Mouse (Mus musculus) intestine, postnatal 0 days (tissue): Measurements from ENCODE around the gene Grin3b. TPM values are rescaled to one million over a fixed set of nuclear protein-coding genes. Genes with fewer than 3 reads are reported as not detected.

ENCODE experiments used
- ATAC-seq: fragments of 200-750 bp; cut with Nextera tagmentation; 2 replicates; pipeline ENCODE4 v1.8.0; 2017; ENCODE audit warnings: mild to moderate bottlenecking, moderate TSS enrichment, moderate library complexity
- H3K27ac ChIP-seq: fragments of 300-500 bp; sonication (generic); 2 replicates; pipeline ENCODE4 v1.5.1; 2014; ENCODE audit warnings: mild to moderate bottlenecking, low read depth, low read length, moderate library complexity
- H3K27me3 ChIP-seq: fragments of 300-500 bp; sonication (generic); replicated peaks from 2 replicates; pipeline ENCODE4 v1.6.1; 2014; ENCODE audit warnings: low read length, mixed read lengths; ENCODE audit not compliant: control insufficient read depth, insufficient read depth
- H3K36me3 ChIP-seq: fragments of 300-500 bp; sonication (generic); 2 replicates; pipeline ENCODE4 v1.6.1; 2014; ENCODE audit warnings: mild to moderate bottlenecking, moderate library complexity; ENCODE audit not compliant: control insufficient read depth, insufficient read depth
- H3K4me1 ChIP-seq: fragments of 300-500 bp; sonication (generic); replicated peaks from 2 replicates; pipeline ENCODE4 v1.6.1; 2014; ENCODE audit warnings: antibody characterized with exemption, low read length, mixed read lengths; ENCODE audit not compliant: control insufficient read depth, insufficient read depth
- H3K4me2 ChIP-seq: fragments of 300-500 bp; sonication (generic); replicated peaks from 2 replicates; pipeline ENCODE4 v1.6.1; 2014; ENCODE audit warnings: low read depth, mild to moderate bottlenecking, moderate library complexity
- H3K4me3 ChIP-seq: fragments of 300-500 bp; sonication (generic); 2 replicates; pipeline ENCODE4 v1.5.1; 2014; ENCODE audit warnings: low read depth, low read length
- H3K9ac ChIP-seq: fragments of 300-500 bp; sonication (generic); 2 replicates; pipeline ENCODE4 v1.6.1; 2014; ENCODE audit warnings: mild to moderate bottlenecking, low read depth, low read length
- H3K9me3 ChIP-seq: fragments of 300-500 bp; sonication (generic); 2 replicates; pipeline ENCODE4 v1.6.1; 2016; ENCODE audit warnings: mixed run types; ENCODE audit not compliant: control insufficient read depth
- CTCF ChIP-seq: sonication (generic); IDR thresholded peaks from 2 replicates; pipeline ENCODE4 v1.5.1; 2016; ENCODE audit warnings: low read depth, mild to moderate bottlenecking, control low read depth, antibody characterized with exemption, moderate library complexity
- WGBS: fragments of 180-500 bp; shearing (Covaris S2); extraction: QIAGEN DNeasy Blood & Tissue Kit; methylation state at CpG from one replicate; pipeline ENCODE4 v1.1.7; 2014; 5-methylcytosine and 5-hydroxymethylcytosine counted together
- polyA plus RNA-seq: library from polyadenylated mRNA; unstranded; fragments of >200 nt; fragmentation: Nextera tagmentation; extraction: Ambion mirVana; gene quantifications from 2 replicates; pipeline ENCODE4 v1.2.1, GENCODE M21; 2015

Gene Grin3b
- 0.08 and 0.17 TPM in 2 replicates for polyA plus RNA-seq

- Histone ChIP-seq H3K4me3 (peak within 1 kb of the TSS; percentile 29), H3K27me3 (peaks cover 23% of the 10 kb centered on the region), H3K9me3 (no peaks in the 10 kb centered on the region), H3K9ac (0 out of 2 replicates have a peak within 1 kb of the TSS, but pooled peaks have one; percentile 17), H3K4me1 (no peaks in the 10 kb centered on the region), H3K36me3 (peaks cover 28% of the 10 kb centered on the region), H3K4me2 (peak within 1 kb of the TSS; percentile 58), H3K27ac (no peak within 1 kb of the TSS)
- ATAC-seq: no peak
- TF ChIP-seq CTCF: no peak
- 6% methylated on average over 47 of the region's 47 CpGs for WGBS
Measured at GRCm38 (mm10) chr10:79970415-79971182, at the start of gene Grin3b. Gene Grin3b, plus strand, starts transcription at chr10:79970715.

- peak; percentile 2; the same call in 1 of the 2 replicates for TF ChIP-seq CTCF
- Histone ChIP-seq H3K4me1 (0 out of 2 replicates have a peak, but pooled peaks cover 6% of the 10 kb centered on the region), H3K4me2 (peak within 1 kb of the TSS; percentile 59), H3K27ac (no peak within 1 kb of the TSS), H3K27me3 (peaks cover 38% of the 10 kb centered on the region), H3K9ac (no peak within 1 kb of the TSS), H3K36me3 (no peaks in the 10 kb centered on the region; the same call in 1 of the 2 replicates), H3K9me3 (no peaks in the 10 kb centered on the region), H3K4me3 (peak within 1 kb of the TSS; percentile 13)
- 3% methylated on average over 38 of the region's 41 CpGs for WGBS
- 0 out of 2 replicates have a peak, but pooled peaks have one; percentile 20 for ATAC-seq
Measured at GRCm38 (mm10) chr10:79920958-79921535, 49.5 kb upstream of the Grin3b start, which contains the start of gene R3hdm4. Gene R3hdm4, minus strand, starts transcription at chr10:79921208.

GRCm38 (mm10) chr10:79921572-79921971 lies 48.9 kb upstream of the Grin3b start:
- Histone ChIP-seq H3K36me3 (no peaks in the 10 kb centered on the region; the same call in 1 of the 2 replicates), H3K27ac (no peak overlapping the region), H3K4me2 (peak overlapping the region; percentile 59), H3K9me3 (no peaks in the 10 kb centered on the region), H3K4me3 (peak overlapping the region; percentile 13), H3K27me3 (peaks cover 38% of the 10 kb centered on the region), H3K9ac (no peak overlapping the region), H3K4me1 (0 out of 2 replicates have a peak, but pooled peaks cover 3% of the 10 kb centered on the region)
- WGBS: 7% methylated on average over 33 of the region's 34 CpGs
- ATAC-seq: no peak
- no peak for TF ChIP-seq CTCF

- TF ChIP-seq CTCF: peak; percentile 100
- Histone ChIP-seq H3K27me3 (peaks cover 21% of the 10 kb centered on the region), H3K27ac (0 out of 2 replicates have a peak overlapping the region, but pooled peaks have one; percentile 92), H3K4me2 (peak overlapping the region; percentile 90), H3K36me3 (peaks cover 2% of the 10 kb centered on the region; the same call in 1 of the 2 replicates), H3K4me1 (peaks cover 7% of the 10 kb centered on the region; the same call in 1 of the 2 replicates), H3K9ac (no peak overlapping the region), H3K9me3 (no peaks in the 10 kb centered on the region), H3K4me3 (no peak overlapping the region)
- ATAC-seq: no peak
- WGBS: 11% methylated on average over 29 of the region's 29 CpGs
Measured at GRCm38 (mm10) chr10:79924998-79925784, 45.3 kb upstream of the Grin3b start.

GRCm38 (mm10) chr10:79925785-79926490 lies 44.6 kb upstream of the Grin3b start:
- ATAC-seq: no peak; the same call in 1 of the 2 replicates
- 5% methylated on average over 15 of the region's 15 CpGs for WGBS
- TF ChIP-seq CTCF: 0 out of 2 replicates have a peak, but pooled peaks have one; percentile 1

More at GRCm38 (mm10) chr10:79925785-79926490, 44.6 kb upstream of the Grin3b start:
- Histone ChIP-seq H3K27me3 (peaks cover 13% of the 10 kb centered on the region), H3K4me1 (peaks cover 7% of the 10 kb centered on the region; the same call in 1 of the 2 replicates), H3K9me3 (no peaks in the 10 kb centered on the region), H3K27ac (peak overlapping the region; percentile 92), H3K4me2 (peak overlapping the region; percentile 90), H3K9ac (peak overlapping the region; percentile 91), H3K4me3 (peak overlapping the region; percentile 98), H3K36me3 (peaks cover 10% of the 10 kb centered on the region)
